Mouse (Mus musculus) midbrain, embryonic 10.5 days (tissue): Measurements from ENCODE around the gene Emid1. TPM values are rescaled to one million over a fixed set of nuclear protein-coding genes. Genes with fewer than 3 reads are reported as not detected.

Experiments
- DNase-seq: peaks from one replicate; pipeline ENCODE4 v3.0.0-alpha.2; 2017; ENCODE audit warnings: low spot score
- H3K27ac ChIP-seq: fragments of 300-500 bp; sonication (generic); replicated peaks from 2 replicates; pipeline ENCODE4 v1.5.1; 2016; ENCODE audit warnings: mild to moderate bottlenecking
- H3K27me3 ChIP-seq: fragments of 300-500 bp; sonication (generic); 2 replicates; pipeline ENCODE4 v1.6.1; 2016; ENCODE audit warnings: low read depth, mild to moderate bottlenecking; ENCODE audit not compliant: poor library complexity, severe bottlenecking
- H3K36me3 ChIP-seq: fragments of 300-500 bp; sonication (generic); 2 replicates; pipeline ENCODE4 v1.6.1; 2016; ENCODE audit warnings: mild to moderate bottlenecking, moderate library complexity
- H3K4me1 ChIP-seq: fragments of 300-500 bp; sonication (generic); 2 replicates; pipeline ENCODE4 v1.6.1; 2016
- H3K4me3 ChIP-seq: fragments of 300-500 bp; sonication (generic); 2 replicates; pipeline ENCODE4 v1.5.1; 2016; ENCODE audit warnings: mild to moderate bottlenecking, moderate library complexity
- H3K9me3 ChIP-seq: fragments of 300-500 bp; sonication (generic); replicated peaks from 2 replicates; pipeline ENCODE4 v1.6.1; 2016; ENCODE audit warnings: mild to moderate bottlenecking
- WGBS: fragments of 180-500 bp; shearing (Covaris S2); methylation state at CpG from one replicate; pipeline ENCODE4 v1.1.7; 2016; 5-methylcytosine and 5-hydroxymethylcytosine counted together
- polyA plus RNA-seq: library from polyadenylated mRNA; unstranded; fragments of >200 nt; fragmentation: Nextera tagmentation; extraction: Ambion mirVana; gene quantifications from 2 replicates; pipeline ENCODE4 v1.2.1, GENCODE M21; 2016

Emid1 gene
- polyA plus RNA-seq, 1 experiment from 2014 or later = 28.2 TPM

GRCm38 (mm10) chr11:5154961-5155805 is 3.1 kb upstream of the Emid1 start:
- H3K27me3 ChIP-seq = peaks cover 45% of the 10 kb centered on the region
- H3K4me1 ChIP-seq = peaks cover 35% of the 10 kb centered on the region
- DNase-seq = no peak
- 46% methylated on average over 10 of the region's 10 CpGs for WGBS
- H3K9me3 ChIP-seq = no peaks in the 10 kb centered on the region
- H3K36me3 ChIP-seq = no peaks in the 10 kb centered on the region
- peak overlapping the region; percentile 47 for H3K27ac ChIP-seq
- no peak overlapping the region for H3K4me3 ChIP-seq

- peak overlapping the region; percentile 89 for H3K27ac ChIP-seq
- 11% methylated on average over 4 of the region's 4 CpGs for WGBS
- peaks cover 50% of the 10 kb centered on the region for H3K27me3 ChIP-seq
Observed at GRCm38 (mm10) chr11:5151247-5151630, 818 bp downstream of the Emid1 start.

DNA sequence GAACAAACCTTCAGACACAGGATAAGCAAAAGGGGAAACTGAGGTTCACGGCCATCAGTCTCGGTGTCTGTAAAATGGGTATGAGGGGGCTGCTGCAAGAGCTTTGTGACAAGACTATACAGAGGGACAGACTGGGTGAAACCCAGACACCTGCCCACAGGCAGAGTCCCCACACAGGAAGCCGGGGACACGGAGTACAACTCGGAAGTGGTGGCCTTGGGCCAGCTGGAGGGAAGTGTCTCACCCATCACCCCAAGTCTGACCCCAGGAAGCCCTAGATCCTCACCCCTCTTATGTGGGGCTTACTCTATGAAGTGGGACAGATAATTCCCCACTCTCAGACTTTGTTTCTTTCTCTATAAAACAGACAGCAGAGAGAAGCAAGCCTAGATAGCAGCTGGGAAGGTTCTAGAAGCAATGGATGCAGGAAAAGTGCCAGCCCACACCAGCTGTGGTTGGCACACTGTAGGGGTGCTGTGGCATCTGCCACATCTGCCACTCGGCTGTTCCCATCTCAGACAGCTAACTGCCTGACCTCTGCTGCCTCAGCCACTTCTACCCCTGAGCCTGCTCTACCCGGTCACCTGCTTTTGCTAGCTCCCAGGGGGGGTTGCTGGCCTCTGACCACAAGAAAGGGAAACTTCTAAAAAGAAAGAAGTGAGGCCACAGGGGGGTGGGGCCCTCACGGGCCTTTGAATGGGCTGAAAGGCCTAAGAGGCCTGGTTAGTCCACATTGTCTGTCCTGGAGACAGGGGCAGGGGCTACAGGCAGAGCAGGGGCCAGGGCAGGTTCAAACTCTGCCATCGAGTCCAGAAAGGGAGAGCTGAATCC is 1.4 kb downstream of the Emid1 start:
- Histone ChIP-seq H3K36me3 (no peaks in the 10 kb centered on the region), H3K27ac (peak overlapping the region; percentile 89), H3K27me3 (peaks cover 49% of the 10 kb centered on the region), H3K9me3 (no peaks in the 10 kb centered on the region), H3K4me3 (peak overlapping the region; percentile 74), H3K4me1 (peaks cover 68% of the 10 kb centered on the region)
- peak; percentile 57 for DNase-seq
- 49% methylated on average over 9 of the region's 9 CpGs for WGBS

More at GRCm38 (mm10) chr11:5151247-5151630, 818 bp downstream of the Emid1 start:
- H3K36me3 ChIP-seq = no peaks in the 10 kb centered on the region
- peaks cover 62% of the 10 kb centered on the region for H3K4me1 ChIP-seq
- no peaks in the 10 kb centered on the region for H3K9me3 ChIP-seq
- H3K4me3 ChIP-seq = peak overlapping the region; percentile 74
- DNase-seq = no peak

- Histone ChIP-seq H3K4me3 (peak overlapping the region; percentile 32; the same call in 1 of the 2 replicates), H3K27me3 (peaks cover 47% of the 10 kb centered on the region), H3K4me1 (peaks cover 64% of the 10 kb centered on the region), H3K27ac (peak overlapping the region; percentile 89), H3K36me3 (no peaks in the 10 kb centered on the region), H3K9me3 (no peaks in the 10 kb centered on the region)
- DNase-seq = no peak
- WGBS = 71% methylated on average over 9 of the region's 9 CpGs
Observed at GRCm38 (mm10) chr11:5149955-5150354, 2.1 kb downstream of the Emid1 start.

- H3K4me1 ChIP-seq = peaks cover 60% of the 10 kb centered on the region
- DNase-seq = no peak
- no peaks in the 10 kb centered on the region for H3K36me3 ChIP-seq
- WGBS = 38% methylated on average over 7 of the region's 7 CpGs
- H3K4me3 ChIP-seq = peak overlapping the region; percentile 32
- peak overlapping the region; percentile 89 for H3K27ac ChIP-seq
- H3K27me3 ChIP-seq = peaks cover 41% of the 10 kb centered on the region
- H3K9me3 ChIP-seq = no peaks in the 10 kb centered on the region
Observed at GRCm38 (mm10) chr11:5149249-5149648, 2.8 kb downstream of the Emid1 start.

DNA sequence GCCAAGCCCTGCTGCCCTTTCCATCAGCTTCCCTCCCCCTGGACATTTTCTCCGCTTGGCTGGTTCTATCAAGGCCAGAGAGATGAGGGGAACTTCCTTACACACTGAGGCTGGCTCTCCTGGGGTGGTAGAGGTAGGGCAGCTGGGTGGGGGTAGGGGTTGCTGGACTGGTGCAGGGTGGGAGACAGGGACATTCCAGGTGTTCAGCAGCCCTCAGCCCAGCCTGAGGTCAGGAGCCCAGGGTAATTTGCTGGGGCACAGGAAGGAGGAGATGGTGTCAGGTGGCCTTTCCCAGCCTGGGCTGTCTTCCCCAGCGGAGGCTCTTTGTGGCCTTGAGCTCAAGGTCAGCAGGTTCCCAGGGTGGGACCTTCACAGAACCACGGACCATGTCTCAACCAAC is 6.5 kb downstream of the Emid1 start:
- H3K27ac ChIP-seq = 0 out of 2 replicates have a peak overlapping the region, but pooled peaks have one; percentile 19
- WGBS = 77% methylated on average over 3 of the region's 3 CpGs

GRCm38 (mm10) chr11:5141965-5142364 is 10.1 kb downstream of the Emid1 start:
- Histone ChIP-seq H3K27me3 (no peaks in the 10 kb centered on the region), H3K9me3 (no peaks in the 10 kb centered on the region), H3K27ac (no peak overlapping the region), H3K36me3 (peaks cover 11% of the 10 kb centered on the region), H3K4me3 (no peak overlapping the region), H3K4me1 (peaks cover 32% of the 10 kb centered on the region)
- no peak for DNase-seq
- WGBS = 88% methylated on average over 2 of the region's 2 CpGs

More for the DNA sequence above, 6.5 kb downstream of the Emid1 start:
- peaks cover 18% of the 10 kb centered on the region for H3K27me3 ChIP-seq
- no peak overlapping the region for H3K4me3 ChIP-seq
- peaks cover 46% of the 10 kb centered on the region for H3K4me1 ChIP-seq
- H3K36me3 ChIP-seq = 0 out of 2 replicates have a peak, but pooled peaks cover 1% of the 10 kb centered on the region
- no peaks in the 10 kb centered on the region for H3K9me3 ChIP-seq
- no peak for DNase-seq

GRCm38 (mm10) chr11:5141252-5141651 is 10.8 kb downstream of the Emid1 start:
- Histone ChIP-seq H3K27me3 (no peaks in the 10 kb centered on the region), H3K9me3 (no peaks in the 10 kb centered on the region), H3K27ac (no peak overlapping the region), H3K4me3 (no peak overlapping the region), H3K36me3 (peaks cover 11% of the 10 kb centered on the region), H3K4me1 (peaks cover 31% of the 10 kb centered on the region)
- 84% methylated on average over 5 of the region's 5 CpGs for WGBS
- DNase-seq = no peak

- Histone ChIP-seq H3K27ac (peak overlapping the region; percentile 53; the same call in 1 of the 2 replicates), H3K9me3 (no peaks in the 10 kb centered on the region), H3K36me3 (peaks cover 11% of the 10 kb centered on the region), H3K4me1 (peaks cover 24% of the 10 kb centered on the region), H3K27me3 (no peaks in the 10 kb centered on the region), H3K4me3 (no peak overlapping the region)
- WGBS = 83% methylated on average over 8 of the region's 8 CpGs
- DNase-seq = no peak
Observed at GRCm38 (mm10) chr11:5140619-5141018, 11.4 kb downstream of the Emid1 start.

DNA sequence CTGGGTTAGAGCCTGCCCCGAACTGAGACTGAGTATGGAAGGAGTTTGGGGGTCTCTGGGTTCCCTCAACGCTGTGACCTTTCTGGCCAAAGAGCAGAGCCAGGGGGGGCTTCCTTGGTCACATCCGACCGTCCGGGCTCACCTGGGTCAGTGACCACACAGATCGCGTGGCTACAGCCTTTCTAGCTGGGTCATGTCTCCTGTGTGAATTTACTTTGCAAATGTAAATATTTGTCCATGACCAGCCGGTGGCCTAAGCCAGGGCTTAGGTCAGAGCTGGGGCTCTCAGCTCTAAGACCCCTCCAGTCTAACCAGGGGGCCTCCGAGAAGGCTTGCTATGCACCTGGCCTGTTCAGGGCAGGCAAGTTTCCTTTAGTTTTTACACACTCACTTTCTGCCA is 12.7 kb downstream of the Emid1 start:
- DNase-seq = no peak
- H3K4me1 ChIP-seq = peaks cover 22% of the 10 kb centered on the region
- peaks cover 11% of the 10 kb centered on the region for H3K36me3 ChIP-seq
- H3K9me3 ChIP-seq = no peaks in the 10 kb centered on the region
- no peaks in the 10 kb centered on the region for H3K27me3 ChIP-seq
- peak overlapping the region; percentile 52; the same call in 1 of the 2 replicates for H3K27ac ChIP-seq
- no peak overlapping the region for H3K4me3 ChIP-seq
- WGBS = 75% methylated on average over 9 of the region's 9 CpGs

- DNase-seq = no peak
- Histone ChIP-seq H3K4me3 (no peak overlapping the region), H3K36me3 (peaks cover 15% of the 10 kb centered on the region), H3K4me1 (peaks cover 25% of the 10 kb centered on the region), H3K27me3 (no peaks in the 10 kb centered on the region), H3K9me3 (no peaks in the 10 kb centered on the region), H3K27ac (0 out of 2 replicates have a peak overlapping the region, but pooled peaks have one; percentile 52)
- WGBS = 96% methylated on average over 2 of the region's 2 CpGs
Observed at GRCm38 (mm10) chr11:5138642-5139041, 13.4 kb downstream of the Emid1 start.

DNA sequence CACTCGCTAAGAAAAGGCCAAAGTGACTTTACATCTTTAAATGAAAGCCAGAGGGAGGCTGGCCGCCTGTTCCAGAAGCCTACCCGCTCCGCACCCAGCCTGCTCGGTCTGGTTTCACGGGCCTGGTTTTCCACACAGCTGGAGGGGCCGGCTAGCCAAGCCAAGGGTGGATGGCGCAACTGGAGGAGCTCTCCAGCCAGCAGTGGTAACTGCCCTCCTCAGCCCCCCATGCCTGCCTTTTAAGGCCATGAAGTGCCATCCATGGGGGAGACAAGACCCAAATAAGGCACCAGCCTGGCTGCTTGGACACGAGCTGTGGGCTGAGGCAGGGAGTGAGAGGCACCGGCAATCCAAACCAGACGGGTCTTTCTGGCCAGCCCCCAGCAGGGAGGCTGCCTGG is 16.1 kb downstream of the Emid1 start:
- no peak for DNase-seq
- Histone ChIP-seq H3K9me3 (no peaks in the 10 kb centered on the region), H3K36me3 (peaks cover 15% of the 10 kb centered on the region), H3K4me3 (no peak overlapping the region), H3K27ac (0 out of 2 replicates have a peak overlapping the region, but pooled peaks have one; percentile 28), H3K27me3 (no peaks in the 10 kb centered on the region; the same call in 1 of the 2 replicates), H3K4me1 (peaks cover 23% of the 10 kb centered on the region)
- WGBS = 84% methylated on average over 11 of the region's 11 CpGs
